Mouse (Mus musculus) testis, adult 2 months (tissue): ENCODE measurements around the gene Gm11634.
A peak's percentile ranks its signal among the peaks of the same experiment; 100 is the strongest.

Experiments
- CTCF ChIP-seq: fragments of 200-500 bp; IDR thresholded peaks from 2 replicates; pipeline ENCODE4 v1.5.1; 2012; ENCODE audit warnings: low read depth, mild to moderate bottlenecking, inconsistent platforms, low read length, moderate library complexity; ENCODE audit not compliant: control insufficient read depth, insufficient read depth, insufficient replicate concordance
- POLR2A ChIP-seq: fragments of 200-500 bp; IDR thresholded peaks from 2 replicates; pipeline ENCODE4 v1.6.1; 2012; ENCODE audit warnings: low read depth, mild to moderate bottlenecking, inconsistent platforms, low read length, moderate library complexity; ENCODE audit not compliant: control insufficient read depth

DNA sequence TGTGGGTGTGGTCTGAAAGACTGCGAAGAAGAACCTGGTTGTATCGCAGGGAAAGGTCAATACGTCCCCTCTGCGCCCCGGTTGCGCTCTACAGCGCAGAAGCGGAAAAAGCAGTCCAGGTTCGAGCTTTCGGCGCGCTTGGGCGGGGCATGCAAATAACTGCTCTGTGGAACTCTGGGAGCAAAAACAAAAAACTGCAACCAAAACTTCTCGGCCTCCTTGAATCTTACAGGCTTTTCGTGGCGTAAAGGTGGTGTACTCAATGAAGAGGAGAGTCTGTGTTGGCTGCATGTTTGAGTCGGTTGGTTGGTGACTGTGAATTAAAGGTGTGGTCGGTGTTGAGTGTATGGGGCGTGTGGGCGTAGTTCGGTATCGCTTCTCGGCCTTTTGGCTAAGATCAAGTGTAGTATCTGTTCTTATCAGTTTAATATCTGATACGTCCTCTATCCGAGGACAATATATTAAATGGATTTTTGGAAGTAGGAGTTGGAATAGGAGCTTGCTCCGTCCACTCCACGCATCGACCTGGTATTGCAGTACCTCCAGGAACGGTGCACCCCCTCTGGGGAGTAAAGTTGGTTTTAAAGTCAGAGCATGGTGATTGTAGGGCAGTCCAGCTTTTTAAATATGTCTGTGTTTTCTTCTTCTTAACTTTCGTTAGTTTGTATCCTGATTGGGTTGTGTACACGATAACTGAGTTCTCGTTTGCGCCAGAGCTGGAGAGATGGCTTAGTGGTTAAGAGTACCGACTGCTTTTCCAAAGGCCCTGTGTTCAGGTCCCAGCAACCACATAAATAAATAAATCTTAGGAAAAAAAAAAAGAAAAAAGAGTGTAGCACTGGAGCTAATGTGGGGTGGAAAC, 28.2 kb upstream of the Gm11634 start, which contains the start of gene Rdm1:
- TF ChIP-seq CTCF (no peak), POLR2A (peak; percentile 91)
